Mouse (Mus musculus): Measurements from ENCODE around the gene Mllt3.

Mllt3 gene

DNA sequence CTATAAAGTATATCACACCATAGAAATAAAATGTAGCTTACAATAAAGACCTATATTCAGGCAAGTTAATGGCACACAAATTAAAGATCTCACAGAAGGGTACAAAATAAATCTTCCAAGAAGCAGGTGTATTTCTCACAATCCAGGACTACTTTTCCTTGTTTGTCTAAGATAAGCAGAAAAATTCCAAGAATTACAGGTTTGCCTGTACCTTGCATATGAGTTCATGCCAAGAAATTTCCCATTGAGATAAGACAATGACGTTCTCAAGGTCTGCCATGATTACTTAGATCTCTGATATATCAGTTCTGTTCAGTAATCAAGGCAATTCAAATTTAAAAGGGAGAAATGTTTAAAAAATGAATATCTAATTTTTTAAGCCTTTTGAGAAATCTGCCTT lies 272.9 kb downstream of the Mllt3 start:
- DNase-seq = no peak

DNA sequence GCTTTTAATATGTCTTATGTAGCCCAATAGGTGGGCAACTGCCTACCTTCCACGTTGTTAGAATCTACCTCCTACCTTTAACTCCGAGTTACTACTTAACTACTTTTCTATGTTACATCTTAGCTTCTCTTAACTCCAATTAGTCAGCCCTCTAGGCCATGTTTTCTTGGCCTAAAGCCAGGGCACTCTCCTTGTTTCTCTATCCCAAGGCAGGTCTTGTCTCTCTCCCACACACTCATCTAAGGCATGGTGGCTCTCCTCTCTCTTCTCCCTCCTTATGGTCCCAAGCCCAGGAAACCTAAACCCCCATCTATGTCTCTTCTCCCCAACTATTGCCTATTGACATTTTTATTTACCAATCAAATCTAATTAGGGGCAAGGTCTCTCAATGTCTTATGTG lies 273.5 kb downstream of the Mllt3 start:
- no peak for DNase-seq

DNA sequence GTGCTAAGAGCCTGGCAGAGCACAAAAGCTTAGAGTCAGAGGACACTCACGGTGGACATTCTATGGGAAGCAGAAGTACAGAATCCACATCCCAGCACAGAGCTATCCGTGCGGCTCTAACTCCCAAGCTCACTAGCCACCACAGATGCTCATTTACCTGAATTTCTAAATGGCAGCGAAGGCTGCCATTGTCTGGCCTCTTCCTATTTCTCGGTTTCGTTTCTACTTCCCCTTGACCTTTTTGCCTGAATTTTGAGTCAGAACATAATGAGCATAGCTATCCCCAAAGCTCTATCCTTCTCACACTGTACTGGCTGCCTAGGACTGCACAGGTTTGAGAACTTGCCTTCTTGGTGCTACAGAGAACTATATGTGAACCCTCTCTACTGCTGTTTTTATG lies 274.1 kb downstream of the Mllt3 start:
- no peak for DNase-seq

DNA sequence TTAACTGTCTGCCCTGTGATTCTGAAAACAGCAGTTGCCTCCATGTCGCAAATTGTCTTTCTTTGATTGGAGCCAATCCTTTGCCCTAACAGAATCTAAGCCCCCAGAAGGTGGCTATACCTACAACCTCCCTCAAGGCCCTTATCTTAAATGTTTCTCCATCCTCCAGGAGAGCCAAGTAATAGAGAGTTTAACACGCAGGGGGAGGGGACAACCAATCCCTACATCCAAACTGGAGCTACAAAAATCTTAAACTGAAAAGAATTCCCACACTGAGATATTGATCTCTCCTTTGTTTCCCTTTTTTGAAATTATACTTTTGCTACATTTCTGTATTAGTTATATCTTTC lies 281.7 kb downstream of the Mllt3 start:
- no peak for DNase-seq

DNA sequence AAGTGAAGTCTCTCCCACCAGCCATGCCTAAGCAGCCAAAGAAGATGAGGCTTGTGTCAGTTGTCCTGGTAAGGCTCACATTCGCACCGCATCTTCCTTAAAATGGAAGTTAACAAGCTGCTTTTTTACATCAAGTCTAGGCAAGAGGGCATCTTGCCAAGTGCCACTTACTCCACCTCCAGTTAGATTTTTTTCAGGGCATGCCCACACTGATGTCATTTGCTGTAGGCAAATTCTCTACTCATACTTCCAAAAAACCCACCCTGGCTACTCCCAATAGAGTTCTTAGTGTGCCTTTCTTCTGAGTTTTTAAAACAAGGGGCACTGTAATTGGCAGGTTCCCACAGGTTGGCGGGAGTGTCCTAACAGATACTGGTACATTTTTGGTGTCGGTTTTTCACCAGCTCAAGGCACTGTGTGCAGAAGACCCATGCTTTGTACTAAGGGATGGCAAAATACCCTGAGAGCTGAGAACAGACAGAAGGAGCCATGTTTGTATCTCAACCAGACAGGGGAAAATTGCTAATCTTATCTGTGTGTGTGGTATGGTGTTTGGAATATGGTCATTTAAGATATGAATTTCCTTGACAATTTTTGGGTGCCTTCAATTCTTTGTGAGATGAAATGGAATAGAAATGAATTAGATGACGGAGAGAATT lies 282.2 kb downstream of the Mllt3 start:
- DNase-seq = no peak

DNA sequence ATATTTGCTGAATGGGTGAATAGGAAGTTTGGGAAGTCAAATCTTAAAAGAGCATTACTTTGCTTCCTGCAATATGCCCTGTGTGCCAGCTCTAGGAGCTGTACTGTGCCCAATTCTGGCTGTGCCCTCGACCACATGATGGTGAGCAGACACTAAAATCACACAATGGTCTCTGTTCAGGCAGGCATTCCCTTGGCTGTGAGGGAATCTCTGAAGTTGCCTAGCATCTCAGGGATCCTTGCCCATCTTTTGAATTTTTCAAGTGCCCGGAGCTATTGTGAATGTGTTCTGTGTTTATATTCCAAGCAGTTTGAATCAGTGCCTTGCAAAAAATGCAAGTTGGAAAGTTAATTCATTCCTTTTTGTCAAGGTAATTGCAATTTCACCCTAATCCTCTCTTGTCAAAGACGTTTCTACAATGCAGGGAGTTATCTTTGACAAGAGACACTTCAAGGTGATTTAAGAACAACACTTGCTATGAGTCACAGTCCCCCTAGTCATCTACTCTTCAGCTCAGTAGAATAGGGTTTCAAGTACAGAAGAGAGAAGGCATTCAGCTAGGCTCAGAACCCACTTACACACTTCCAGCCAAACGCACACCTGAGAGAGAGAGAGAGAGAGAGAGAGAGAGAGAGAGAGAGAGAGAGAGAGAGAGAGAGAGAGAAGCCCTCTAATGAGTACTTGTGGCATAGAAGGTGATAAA lies 283.5 kb downstream of the Mllt3 start:
- DNase-seq = no peak

DNA sequence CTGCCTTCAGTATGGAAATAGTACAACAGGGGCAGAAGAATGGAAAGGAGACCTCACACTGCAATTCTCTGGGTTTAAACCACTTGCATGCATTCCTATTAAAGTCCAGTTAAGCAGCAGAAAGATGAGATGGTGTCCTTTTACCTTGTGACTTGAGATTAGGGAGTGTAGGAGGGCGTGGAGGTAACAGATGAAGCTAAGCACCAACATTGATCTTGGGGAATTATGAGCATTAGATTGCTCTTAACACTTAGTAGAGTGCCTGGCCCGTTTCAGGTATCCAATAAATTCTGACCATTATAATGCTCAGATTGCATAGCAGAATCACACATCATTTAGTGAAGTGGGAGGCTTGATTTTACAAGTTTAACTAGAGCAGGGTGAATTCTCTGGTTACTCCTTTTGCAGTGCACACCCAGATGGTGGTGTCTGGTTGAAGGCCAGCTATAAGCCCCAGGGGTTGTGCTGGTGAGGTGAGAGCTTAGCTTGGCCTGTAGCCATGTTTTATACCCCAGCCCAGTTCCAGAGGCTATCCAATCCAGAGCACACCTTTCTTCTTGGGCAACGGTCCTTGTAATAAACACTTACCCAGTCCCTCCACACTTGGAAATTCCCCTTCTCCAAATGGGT lies 288.0 kb downstream of the Mllt3 start:
- DNase-seq = no peak

DNA sequence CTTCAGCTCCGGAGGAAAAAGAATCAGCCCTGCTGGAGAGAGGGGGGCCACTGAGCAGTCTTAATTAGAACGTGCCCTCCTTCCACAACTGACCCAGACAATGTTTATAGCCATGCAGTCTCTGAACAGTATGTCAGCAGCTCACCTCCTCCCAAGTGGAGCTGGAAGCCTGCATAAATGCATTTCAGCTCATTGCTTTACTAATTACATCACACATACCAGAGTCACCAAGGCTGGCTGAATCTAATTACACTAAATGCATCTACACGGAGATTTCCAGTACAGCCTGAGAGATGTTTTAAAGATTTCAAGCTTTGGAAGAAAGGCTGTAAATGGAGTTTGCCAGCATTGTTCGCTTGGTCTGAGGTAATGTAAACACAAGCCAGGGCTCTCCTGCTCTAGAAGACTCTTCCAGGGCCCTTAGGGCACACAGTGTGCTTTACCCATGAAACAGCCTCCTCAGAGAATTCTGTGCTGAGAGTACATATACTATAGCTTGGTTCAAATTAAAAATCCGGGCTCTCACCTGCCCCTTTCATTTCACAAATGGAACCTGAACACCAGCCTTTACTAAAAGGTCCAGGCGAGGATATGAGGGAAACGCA lies 293.5 kb downstream of the Mllt3 start:
- DNase-seq = peak in 1 of 2 experiments; percentile 11

DNA sequence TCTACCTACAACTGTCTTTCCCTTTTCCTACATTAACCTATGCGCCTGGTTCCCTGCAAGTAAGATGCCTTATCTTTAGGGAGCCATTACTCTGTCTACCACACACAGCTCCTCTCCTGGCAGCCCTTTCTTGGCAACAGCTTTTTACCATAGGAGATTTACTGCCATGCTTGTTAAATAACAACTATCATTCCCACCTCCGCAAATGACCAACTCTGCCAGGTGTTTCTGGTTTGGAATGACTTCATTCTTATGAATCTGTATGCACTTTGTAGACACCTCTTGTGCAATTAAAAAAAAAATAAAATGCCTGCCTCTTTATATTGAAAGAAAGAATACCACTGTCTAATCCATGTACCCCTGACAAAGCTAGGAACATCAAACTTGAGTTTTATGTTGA lies 294.1 kb downstream of the Mllt3 start:
- no peak for DNase-seq

DNA sequence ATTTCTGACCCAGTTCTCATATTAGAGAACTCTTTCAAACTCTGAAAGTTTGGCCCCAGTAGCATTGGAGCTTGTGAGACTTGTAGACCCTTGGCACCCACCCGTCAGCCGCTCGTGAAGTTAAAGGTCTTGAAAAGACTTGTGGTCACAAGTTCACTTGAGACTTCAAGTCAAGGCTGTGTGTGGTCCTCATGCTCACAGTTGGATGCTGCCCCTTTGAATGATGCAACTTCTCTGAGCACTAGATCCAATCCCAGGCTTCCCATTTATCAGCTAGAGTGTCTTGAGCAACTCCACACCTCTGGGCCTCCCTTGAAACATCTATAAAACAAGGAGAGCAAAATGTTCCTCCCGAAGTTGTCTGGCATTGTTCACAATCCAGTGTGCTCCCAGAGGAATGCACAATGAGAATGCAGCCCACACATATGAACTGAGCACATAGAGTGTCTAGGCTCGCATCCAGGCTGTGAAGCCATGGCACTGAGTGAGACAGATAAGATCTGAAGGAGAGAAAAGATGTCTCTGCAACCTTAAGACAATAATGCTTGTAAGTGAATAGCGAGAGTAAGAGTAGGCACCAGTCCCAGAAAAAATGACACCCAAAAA lies 295.9 kb downstream of the Mllt3 start:
- no peak for DNase-seq

DNA sequence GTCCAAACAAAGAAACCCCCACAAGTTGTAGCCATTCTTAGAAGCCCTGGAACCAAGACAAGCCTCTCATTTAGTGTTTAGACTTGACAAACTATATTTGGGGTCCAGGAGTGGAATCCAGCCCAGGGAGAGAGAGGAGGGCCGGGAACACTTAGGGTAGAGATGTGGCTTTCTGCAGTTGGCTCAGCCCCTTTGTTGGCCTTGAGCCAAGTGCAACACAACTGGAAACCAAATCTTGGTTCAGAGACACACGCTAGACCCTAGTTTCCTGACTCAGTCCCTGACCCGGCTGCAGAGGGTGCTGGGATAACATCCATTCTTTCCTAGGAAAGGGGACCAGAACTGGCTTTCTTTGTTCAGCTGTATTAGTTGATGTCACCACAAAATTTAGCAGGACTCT lies 296.4 kb downstream of the Mllt3 start:
- DNase-seq = no peak

DNA sequence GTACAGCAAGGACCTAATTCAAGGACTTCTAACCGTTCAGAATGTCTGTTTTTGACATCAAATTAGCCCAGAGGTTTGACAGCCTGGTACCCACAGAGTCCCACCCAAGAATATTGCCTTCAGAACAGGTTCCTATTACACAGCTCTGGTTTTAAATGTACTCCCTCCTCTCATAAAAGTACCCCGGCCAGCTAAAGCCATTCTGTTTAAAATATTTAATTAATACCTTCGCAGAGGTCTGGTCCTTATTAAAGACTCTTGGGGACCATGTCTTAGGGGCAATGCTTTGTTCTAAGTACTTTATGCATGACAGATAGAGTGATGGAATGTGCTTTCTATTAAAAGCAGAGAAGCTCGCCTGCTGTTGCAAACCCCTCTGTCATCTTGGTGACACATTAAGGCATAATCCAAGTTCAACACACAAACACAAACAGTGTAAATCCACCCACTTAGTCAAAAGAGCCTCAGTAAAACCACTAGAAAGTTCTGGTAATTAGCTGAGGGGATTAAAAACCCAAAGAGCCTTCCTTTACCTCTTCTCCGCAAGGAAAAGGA lies 302.0 kb downstream of the Mllt3 start:
- DNase-seq = no peak

DNA sequence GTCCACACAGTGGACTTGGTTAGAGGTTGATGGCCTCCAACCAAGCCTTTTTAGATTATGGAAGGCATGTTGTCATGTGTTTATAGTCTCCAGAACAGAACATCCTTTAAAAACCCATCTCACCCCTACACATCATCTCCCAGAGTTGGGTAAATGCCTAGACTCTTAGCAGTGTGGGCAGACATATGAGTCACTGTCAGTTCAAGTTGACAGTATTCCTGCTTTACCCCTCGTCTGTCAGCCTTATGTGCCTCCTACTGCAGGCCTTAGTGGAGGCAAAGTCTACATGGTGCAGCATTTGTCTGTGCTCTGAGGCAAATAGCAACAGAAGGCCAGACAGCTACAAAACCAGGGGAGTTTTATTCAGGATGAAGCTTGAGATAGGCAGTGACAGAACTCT lies 304.6 kb downstream of the Mllt3 start:
- no peak for DNase-seq

DNA sequence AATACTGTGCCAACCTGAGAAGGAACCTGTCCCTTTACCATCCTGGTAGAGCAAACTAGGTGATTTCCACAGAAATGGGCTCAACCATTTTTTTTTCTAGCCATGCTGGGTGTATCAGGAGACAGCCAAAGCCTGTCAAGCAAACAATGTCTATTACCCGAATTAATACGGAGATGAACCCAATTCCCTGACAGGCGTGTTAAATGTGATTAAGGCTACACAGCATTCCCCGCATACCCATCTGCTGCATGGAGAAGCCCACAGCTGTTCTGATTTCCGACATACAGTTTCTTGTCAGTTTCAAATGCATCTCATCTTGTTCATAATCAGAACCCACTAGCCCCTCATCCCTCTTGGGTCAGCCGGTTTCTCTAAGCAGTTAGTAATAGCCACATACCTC lies 309.7 kb downstream of the Mllt3 start:
- no peak for DNase-seq
